Mouse (Mus musculus) adrenal gland, postnatal 4 days (tissue): ENCODE results near the gene Auts2. TPM values are rescaled to one million over a fixed set of nuclear protein-coding genes. Genes with fewer than 3 reads are reported as not detected.
A peak's percentile ranks its signal among the peaks of the same experiment; 100 is the strongest.
"Not testable (repeated sequence)": the region's sequence is repeated elsewhere in the genome, so short reads cannot be mapped to it uniquely, and the experiment has no call there.

Experiments
- DNase-seq, 2 experiments: peaks; one replicate each; pipeline ENCODE4 v3.0.0; 2021 to 2022; ENCODE audit warnings: low spot score in 2 of 2, mixed read lengths in 2 of 2
- long read RNA-seq, 2 experiments: library from polyadenylated mRNA; stranded (forward); transcript quantifications; one replicate each; pipeline ENCODE4 v2.0.0; 2021
- total RNA-seq, 2 experiments: library from RNA; stranded (reverse); gene quantifications; 2 replicates each; pipeline ENCODE4 v1.2.3; 2021

Gene Auts2
- total RNA-seq: 10 to 100 TPM; 72.9 to 80.5 TPM
- long read RNA-seq, experiment 1, partial matches to known transcripts: 0 of 7 reads
- long read RNA-seq, experiment 1, other reads (novel, unspliced or antisense): 7 of 7 reads
- long read RNA-seq, experiment 2, partial matches to known transcripts: 2 of 21 reads
- long read RNA-seq, experiment 2, other reads (novel, unspliced or antisense): 19 of 21 reads

- peak; percentile 85 to 86 for DNase-seq
Observed at GRCm38 (mm10) chr5:132543118-132544071, at the start of gene Auts2. Gene Auts2 (minus strand): TSS chr5:132543344.

- DNase-seq: no peak
Observed at GRCm38 (mm10) chr5:132591721-132592695, 48.9 kb upstream of the Auts2 start.

GRCm38 (mm10) chr5:132579774-132580173 is 36.6 kb upstream of the Auts2 start:
- DNase-seq: no peak

DNA sequence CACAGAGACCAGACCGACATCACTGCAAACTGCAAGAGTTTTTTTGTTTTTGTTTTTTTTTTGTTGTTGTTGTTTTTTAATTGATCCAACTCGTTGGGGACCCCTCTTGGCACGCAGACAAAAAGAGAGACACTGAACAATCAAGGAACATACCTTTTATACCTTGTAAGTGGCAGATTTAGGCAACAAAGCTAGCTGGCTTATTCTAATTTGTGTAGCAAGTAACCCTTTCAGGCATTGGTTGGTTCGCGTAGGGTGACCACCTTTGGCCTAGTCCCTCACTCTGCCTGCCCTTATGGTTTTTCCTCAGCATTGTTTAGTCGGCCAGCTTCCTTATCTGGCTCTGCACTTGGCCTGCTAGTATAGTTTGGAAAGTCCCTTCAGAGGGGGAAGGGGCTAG is 17.6 kb upstream of the Auts2 start:
- DNase-seq: not testable (repeated sequence)

- DNase-seq: no peak
Observed at GRCm38 (mm10) chr5:132545761-132546160, 2.6 kb upstream of the Auts2 start.

GRCm38 (mm10) chr5:132544176-132544995 is 1.2 kb upstream of the Auts2 start:
- peak in 1 of 2 experiments; percentile 6 for DNase-seq

DNA sequence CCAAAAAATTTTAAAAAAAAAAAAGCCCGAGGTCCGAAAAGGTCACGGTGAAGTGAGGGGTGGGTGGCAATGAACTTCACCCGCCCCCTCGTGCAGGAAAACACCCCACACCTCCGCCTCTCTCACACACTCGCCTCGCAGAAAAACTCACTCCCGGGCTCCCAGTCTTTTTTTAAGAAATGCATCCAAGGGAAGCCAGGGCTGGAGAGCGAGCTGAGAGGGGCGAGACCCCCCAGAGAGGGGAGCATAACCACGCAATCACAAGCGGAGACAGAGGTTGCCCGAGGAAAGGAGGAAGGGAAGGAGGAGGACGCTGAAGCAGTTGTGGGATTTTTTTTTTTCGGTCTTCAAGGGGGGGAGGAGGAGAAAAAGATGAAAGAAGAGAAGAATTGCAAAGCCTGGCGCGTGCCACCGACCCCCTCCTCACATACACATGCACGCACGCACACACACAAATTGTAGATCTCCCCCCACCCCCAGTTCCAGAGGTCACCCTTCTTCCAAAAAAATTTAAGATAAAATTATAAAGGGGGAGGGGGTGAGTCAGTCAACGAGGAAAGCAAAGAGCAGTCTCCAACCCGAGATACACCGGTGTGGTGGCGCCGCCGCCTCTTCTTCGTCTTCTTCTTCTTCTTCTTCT is 643 bp downstream of the Auts2 start:
- DNase-seq: peak in 1 of 2 experiments; percentile 26

GRCm38 (mm10) chr5:132541951-132542350 is 1.2 kb downstream of the Auts2 start:
- DNase-seq: peak in 1 of 2 experiments; percentile 4

DNA sequence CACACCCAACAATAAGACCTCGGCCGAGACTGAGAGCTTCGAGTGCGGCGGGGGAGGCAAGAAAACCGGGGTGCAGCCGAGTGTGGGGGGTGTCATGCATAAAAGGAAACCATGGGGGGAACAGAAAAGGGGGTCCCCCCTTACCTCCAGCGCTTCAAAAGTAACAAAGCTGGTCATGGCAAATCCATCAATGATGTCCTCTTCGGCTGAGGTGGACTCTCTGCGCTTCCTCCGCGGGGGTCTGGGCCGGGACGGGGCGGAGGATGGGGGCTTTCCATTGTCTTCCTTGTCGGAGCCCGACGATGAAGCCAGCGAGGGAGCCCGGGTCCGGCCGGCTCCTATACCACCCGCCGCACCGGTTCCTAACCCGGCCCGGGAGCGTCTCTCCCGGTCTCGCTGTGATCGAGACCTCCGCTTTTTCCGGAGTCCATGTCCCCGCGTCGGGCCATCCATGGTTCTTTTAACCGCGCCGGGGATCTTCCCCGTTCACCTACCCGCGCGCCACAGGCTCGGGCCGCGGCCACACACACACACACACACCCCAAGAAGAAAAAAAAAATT is 1.7 kb downstream of the Auts2 start:
- DNase-seq: peak in 1 of 2 experiments; percentile 19

DNA sequence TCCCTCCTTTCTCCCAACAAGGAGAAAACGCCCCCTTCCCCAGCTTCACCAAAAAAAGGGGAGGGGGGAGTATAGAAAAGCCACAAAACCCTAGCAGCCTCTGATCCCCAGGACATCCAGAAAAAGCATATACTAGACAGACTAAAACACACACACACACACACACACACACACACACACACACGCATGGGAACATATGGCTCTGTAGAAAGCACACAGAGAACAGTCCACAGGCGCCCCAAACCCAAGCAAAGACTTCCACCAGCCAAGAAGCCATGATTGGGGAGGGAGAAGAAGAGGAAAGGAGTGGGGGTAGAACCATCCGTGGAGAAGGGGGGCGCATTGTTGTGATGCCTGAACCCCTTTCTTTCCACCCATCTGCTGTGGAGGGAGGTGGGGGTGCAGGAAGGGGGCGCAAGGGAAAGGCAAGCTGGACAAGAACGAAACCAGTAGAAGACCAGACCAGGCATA is 2.3 kb downstream of the Auts2 start:
- DNase-seq: no peak

DNA sequence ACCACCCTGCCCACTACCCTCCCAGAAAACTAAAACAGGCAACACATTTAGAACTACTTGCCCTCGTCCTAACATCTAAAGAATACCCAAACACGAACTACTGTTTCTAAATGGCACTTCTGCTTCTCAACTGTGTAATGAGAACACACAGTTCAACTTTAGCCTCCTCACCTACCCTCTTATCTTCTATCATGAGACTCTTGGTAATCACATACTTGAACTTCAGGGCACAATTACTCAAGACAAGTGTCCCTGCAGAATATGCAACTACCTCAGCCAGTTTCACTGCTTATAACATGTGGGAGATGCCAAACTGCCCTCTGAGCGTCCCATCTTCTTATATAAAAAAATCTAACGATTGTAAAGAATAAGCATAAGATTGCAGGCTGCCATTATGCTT is 5.7 kb downstream of the Auts2 start:
- DNase-seq: no peak

DNA sequence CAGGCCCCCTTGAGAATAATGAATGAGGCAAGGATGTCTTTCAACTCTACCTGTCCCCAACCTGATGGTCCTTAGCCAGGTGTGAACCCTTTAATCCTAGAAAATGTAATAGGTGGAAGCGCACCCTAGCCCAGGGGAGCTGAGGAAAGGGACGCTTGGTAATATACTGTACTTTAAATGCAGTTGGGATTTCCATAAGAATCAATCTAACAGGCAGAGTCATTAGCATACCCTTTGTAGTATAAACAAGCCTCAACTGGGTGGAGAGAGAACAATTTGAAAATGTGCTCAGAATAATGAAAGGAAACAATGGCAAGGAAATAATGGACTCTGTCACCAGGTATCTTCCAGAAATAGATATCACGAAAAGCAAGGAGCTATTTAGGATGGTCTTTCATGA is 16.7 kb downstream of the Auts2 start:
- DNase-seq: no peak

- no peak for DNase-seq
Observed at GRCm38 (mm10) chr5:132521358-132521873, 21.7 kb downstream of the Auts2 start.

GRCm38 (mm10) chr5:132517879-132518278 is 25.3 kb downstream of the Auts2 start:
- DNase-seq: no peak

- DNase-seq: no peak
Observed at GRCm38 (mm10) chr5:132514521-132514920, 28.6 kb downstream of the Auts2 start.

DNA sequence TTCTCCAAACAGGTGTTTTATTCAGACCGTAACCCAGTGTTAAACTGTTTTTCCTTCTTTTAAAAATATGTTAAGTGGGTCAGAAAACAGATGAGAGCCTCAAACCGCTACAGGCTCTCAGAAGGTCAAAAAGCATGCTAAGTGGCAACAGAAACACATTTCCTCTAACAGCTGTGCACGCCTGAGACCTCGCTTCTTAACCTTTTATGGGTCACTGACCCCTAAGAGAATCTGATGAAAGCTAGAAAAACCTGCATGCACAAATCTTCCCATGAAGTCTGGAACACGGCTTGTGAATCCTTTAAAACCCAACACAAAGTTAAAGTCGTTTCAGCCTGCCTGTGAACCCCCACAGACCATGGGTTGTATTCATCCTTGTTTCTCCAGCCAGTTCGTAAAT is 29.9 kb downstream of the Auts2 start:
- no peak for DNase-seq

DNA sequence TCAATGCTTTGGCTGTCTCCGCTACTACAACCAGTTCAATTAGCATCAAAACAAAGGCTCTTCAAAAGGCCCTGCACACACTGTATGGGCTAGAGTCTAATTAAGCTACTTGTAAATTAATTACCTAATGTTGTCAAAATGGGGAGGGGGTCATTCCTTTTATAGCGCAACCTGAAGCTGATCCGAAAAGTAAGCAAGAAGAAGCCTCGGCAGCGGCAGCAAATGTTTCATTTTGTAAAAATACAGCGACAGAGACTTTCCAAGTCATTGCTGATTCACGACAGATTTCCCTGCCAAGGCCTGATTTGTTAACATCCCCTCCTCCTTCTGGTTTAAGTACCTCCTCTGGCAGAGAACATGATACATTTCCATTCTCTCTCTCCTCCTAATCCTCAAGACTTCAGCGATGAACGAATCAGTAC is 33.7 kb downstream of the Auts2 start:
- DNase-seq: peak in 1 of 2 experiments; percentile 8

DNA sequence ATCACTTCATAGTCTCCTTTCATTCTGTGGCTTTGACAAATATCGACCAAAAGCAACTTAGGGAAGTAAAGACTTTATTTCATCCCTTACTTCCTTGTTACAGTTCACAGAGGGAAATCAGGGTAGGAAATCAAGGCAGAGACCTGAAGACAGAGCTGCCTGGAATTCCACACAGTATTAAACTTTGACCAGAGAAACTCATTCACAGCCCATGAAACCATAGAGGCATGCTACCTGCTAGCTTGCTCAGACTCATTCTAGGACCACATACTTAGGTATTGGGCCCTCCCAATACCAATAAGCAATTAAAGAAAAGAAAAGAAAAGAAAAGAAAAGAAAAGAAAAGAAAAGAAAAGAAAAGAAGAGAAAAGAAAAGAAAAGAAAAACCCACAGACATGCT is 38.3 kb downstream of the Auts2 start:
- DNase-seq: no peak

DNA sequence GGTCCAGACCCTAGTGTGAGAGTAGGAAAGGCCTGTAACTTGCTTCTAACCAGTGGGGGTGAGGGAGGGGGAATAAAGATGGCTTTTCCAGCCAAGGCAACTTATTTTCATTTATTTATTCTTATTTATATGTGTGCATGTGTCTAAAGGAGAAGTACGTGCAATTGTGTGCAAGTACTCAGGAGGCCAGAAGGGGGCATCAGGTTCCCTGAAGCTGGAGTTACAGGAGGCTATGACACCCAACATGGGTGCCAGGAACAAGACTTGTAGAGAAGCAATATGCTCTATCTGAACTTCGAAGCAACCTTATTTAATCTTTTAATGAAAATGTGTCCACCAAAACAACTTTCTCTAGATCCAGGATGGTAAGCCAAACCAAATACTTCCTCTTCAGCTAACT is 39.7 kb downstream of the Auts2 start:
- DNase-seq: no peak
